Mouse (Mus musculus) CH12.LX (cell line): ENCODE measurements around the gene Polm.

Source experiments
- CTCF ChIP-seq, 2 experiments: IDR thresholded peaks in 1 of 2; conservative IDR thresholded peaks in 1 of 2; 2 replicates each; pipeline ENCODE4 v1.5.1; 2011 to 2012; ENCODE audit warnings: low read depth in 2 of 2, low read length in 2 of 2, improper control_type of control experiment in 1 of 2, inconsistent platforms in 1 of 2, mild to moderate bottlenecking in 1 of 2, moderate library complexity in 1 of 2
- SIN3A ChIP-seq: IDR thresholded peaks from 2 replicates; pipeline ENCODE4 v1.6.1; 2012; ENCODE audit warnings: low read length, improper control_type of control experiment, inconsistent platforms

GRCm38 (mm10) chr11:5789754-5790333 lies 48.0 kb downstream of the Polm start:
- TF ChIP-seq CTCF (conservative IDR thresholded peaks at IDR 0.05 in 1 of 2, IDR thresholded peaks at IDR 0.05 in 1 of 2; ENCODE audit: low read depth in 2 of 2, low read length in 2 of 2) (no peak), SIN3A (no peak; the same call in 1 of the 2 replicates)
